Comparison of ENCODE assay signal across 27 mouse cellular contexts in the genomic region with DNA sequence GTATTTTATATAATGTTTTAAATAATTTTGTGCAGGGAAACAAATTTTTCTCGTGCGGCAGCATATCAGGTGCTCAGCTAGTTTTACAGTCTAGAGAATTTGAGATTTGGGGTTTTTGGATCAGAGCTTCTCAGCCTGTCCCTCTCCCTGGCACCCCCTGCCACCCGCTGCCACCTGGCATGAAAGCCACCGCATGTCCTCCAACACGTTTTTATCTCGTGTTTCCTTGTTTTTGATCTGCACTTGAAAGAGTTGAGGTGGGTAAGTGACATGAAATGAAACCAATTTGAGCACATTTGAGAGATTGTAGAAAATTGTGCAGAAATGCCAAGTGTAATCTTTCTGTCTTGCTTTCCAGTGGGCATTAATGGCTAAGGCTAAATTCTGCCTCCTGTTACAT. TPM values are rescaled to one million over a fixed set of nuclear protein-coding genes. Genes with fewer than 3 reads are reported as not detected.
A peak's percentile ranks its signal among the peaks of the same experiment; 100 is the strongest.
DNase-seq lines count a peak whose midpoint lies in the region; ATAC-seq and TF ChIP-seq lines count a peak whose summit lies in the region.
"Had no signal": no experiment of that assay in that cellular context is flagged by ENCODE, and none has a peak within 500 bp of the region (broad histone marks: within the 10 kb centered on the region; RNA-seq: fewer than 3 reads in every experiment).

No protein-coding gene starts in this region.

- H3K27me3 ChIP-seq in midbrain, embryonic 11.5 days (ENCODE audit: control insufficient read depth, insufficient read depth, low read length) = no peaks in the 10 kb centered on the region
- H3K27me3 ChIP-seq in midbrain, embryonic 15.5 days (replicated peaks) = no peaks in the 10 kb centered on the region
- no peaks in the 10 kb centered on the region for H3K27me3 ChIP-seq in hindbrain, postnatal 0 days (ENCODE audit: insufficient read depth, low read length)
- H3K27me3 ChIP-seq: kidney, embryonic 15.5 days; limb, embryonic 15.5 days had no signal

- H3K4me1 ChIP-seq in midbrain, embryonic 11.5 days (ENCODE audit: control insufficient read depth, insufficient read depth, low read length) = no peaks in the 10 kb centered on the region
- no peaks in the 10 kb centered on the region for H3K4me1 ChIP-seq in midbrain, embryonic 15.5 days
- H3K4me1 ChIP-seq in hindbrain, postnatal 0 days (ENCODE audit: insufficient read depth, low read length) = no peaks in the 10 kb centered on the region; the same call in 1 of the 2 replicates

- 83% methylated on average over 6 of the region's 6 CpGs for WGBS in midbrain, embryonic 11.5 days
- 77% methylated on average over 6 of the region's 6 CpGs for WGBS in midbrain, embryonic 15.5 days
- WGBS in hindbrain, postnatal 0 days = 64% methylated on average over 6 of the region's 6 CpGs

- no peaks in the 10 kb centered on the region for H3K36me3 ChIP-seq in midbrain, embryonic 11.5 days (ENCODE audit: control insufficient read depth, insufficient read depth, low read length)
- H3K36me3 ChIP-seq in midbrain, embryonic 15.5 days (replicated peaks) = no peaks in the 10 kb centered on the region
- H3K36me3 ChIP-seq in hindbrain, postnatal 0 days (ENCODE audit: insufficient read depth, low read length) = no peaks in the 10 kb centered on the region
- H3K36me3 ChIP-seq: hindbrain, embryonic 10.5 days; kidney, embryonic 15.5 days; limb, embryonic 15.5 days had no signal

- DNase-seq in midbrain, embryonic 11.5 days (ENCODE audit: low spot score, missing footprints) = peak; percentile 39
- DNase-seq in T-cell, adult 2 months (ENCODE audit: low spot score) = peak; percentile 84
- DNase-seq in thymus, postnatal 0 days (ENCODE audit: low spot score) = peak; percentile 89
- DNase-seq in adrenal gland, postnatal 14 days = no peak
- no peak for DNase-seq in ovary, postnatal 10 days (ENCODE audit: low spot score)
- no peak for DNase-seq in hindbrain, postnatal 0 days (ENCODE audit: low spot score)
- DNase-seq: adrenal gland, adult 8-10 months; cerebellum, adult 8-10 months; forebrain, postnatal 0 days; gastrocnemius, postnatal 14 days; kidney, adult 11 months; kidney, postnatal 4 days; left cerebral cortex, postnatal 4 days; lung, embryonic 14.5 days; lung, postnatal 36 days; midbrain, embryonic 14.5 days had no signal

- H3K9ac ChIP-seq in midbrain, embryonic 11.5 days (ENCODE audit: low read length) = no peak overlapping the region
- no peak overlapping the region for H3K9ac ChIP-seq in midbrain, embryonic 15.5 days
- H3K9ac ChIP-seq in hindbrain, postnatal 0 days (replicated peaks; ENCODE audit: low read length) = no peak overlapping the region
- H3K9ac ChIP-seq: forebrain, postnatal 0 days; kidney, embryonic 15.5 days; limb, embryonic 15.5 days; liver, embryonic 14.5 days; lung, embryonic 14.5 days had no signal

- H3K27ac ChIP-seq in midbrain, embryonic 11.5 days (ENCODE audit: low read depth, low read length) = no peak overlapping the region
- no peak overlapping the region for H3K27ac ChIP-seq in midbrain, embryonic 15.5 days
- H3K27ac ChIP-seq in hindbrain, postnatal 0 days = no peak overlapping the region
- H3K27ac ChIP-seq: hindbrain, embryonic 10.5 days; kidney, embryonic 15.5 days; limb, embryonic 15.5 days; liver, embryonic 14.5 days had no signal

- ATAC-seq in midbrain, embryonic 11.5 days (ENCODE audit: low FRiP score) = no peak
- no peak for ATAC-seq in midbrain, embryonic 15.5 days (replicated peaks)
- ATAC-seq in hindbrain, postnatal 0 days = no peak
- ATAC-seq: activated CD4-positive, CD25-positive, alpha-beta regulatory T cell, adult 4 months; forebrain, postnatal 0 days had no signal

- H3K4me3 ChIP-seq in midbrain, embryonic 11.5 days (ENCODE audit: low read depth, low read length) = no peak overlapping the region
- H3K4me3 ChIP-seq in midbrain, embryonic 15.5 days = no peak overlapping the region
- H3K4me3 ChIP-seq in hindbrain, postnatal 0 days (ENCODE audit: low read length) = no peak overlapping the region
- H3K4me3 ChIP-seq: hindbrain, embryonic 10.5 days; kidney, embryonic 15.5 days; limb, embryonic 15.5 days; megakaryocyte, embryonic 14.5 days had no signal

- no peak overlapping the region for H3K4me2 ChIP-seq in midbrain, embryonic 11.5 days
- no peak overlapping the region for H3K4me2 ChIP-seq in midbrain, embryonic 15.5 days
- H3K4me2 ChIP-seq in hindbrain, postnatal 0 days (ENCODE audit: low read depth, low read length) = no peak overlapping the region
- H3K4me2 ChIP-seq: heart, embryonic 11.5 days; kidney, embryonic 15.5 days; limb, embryonic 15.5 days; lung, embryonic 14.5 days had no signal

- no peak for TF ChIP-seq CTCF in hindbrain, postnatal 0 days (IDR thresholded peaks at IDR 0.05; ENCODE audit: low read depth)

- H3K9me3 ChIP-seq in midbrain, embryonic 11.5 days (ENCODE audit: control insufficient read depth, low read length) = no peaks in the 10 kb centered on the region
- H3K9me3 ChIP-seq in midbrain, embryonic 15.5 days = no peaks in the 10 kb centered on the region
- H3K9me3 ChIP-seq in hindbrain, postnatal 0 days (ENCODE audit: low read length) = no peaks in the 10 kb centered on the region
- H3K9me3 ChIP-seq: hindbrain, embryonic 10.5 days; kidney, embryonic 15.5 days; limb, embryonic 15.5 days; megakaryocyte, embryonic 14.5 days had no signal

RNA-seq across cellular contexts. Expression of a gene that starts 11.6 kb away (rescaled TPM):
- 0.06 TPM in 1 of 2 replicates, not detected in the other for polyA plus RNA-seq in midbrain, embryonic 11.5 days (2014; fragmentation: Nextera tagmentation; extraction: Ambion mirVana)
- 0.34 and 0.58 TPM in 2 replicates for polyA plus RNA-seq in midbrain, embryonic 15.5 days (2015; fragmentation: Nextera tagmentation; extraction: Ambion mirVana)
- not detected in 2 replicates for polyA plus RNA-seq in thymus, postnatal 0 days (2015; fragmentation: Nextera tagmentation; extraction: Ambion mirVana)
- total RNA-seq in adrenal gland, postnatal 14 days (2021) = not detected in 2 replicates
- 0.52 and 1.2 TPM in 2 replicates for total RNA-seq in hindbrain, postnatal 0 days (2014; rRNA removed)
- 0.52 and 0.58 TPM in 2 replicates for polyA plus RNA-seq in hindbrain, postnatal 0 days (2015; fragmentation: Nextera tagmentation; extraction: Ambion mirVana)
- total RNA-seq: adrenal gland, adult 8-10 months; gastrocnemius, postnatal 14 days; MEL had no signal
- polyA plus RNA-seq: activated CD4-positive, CD25-positive, alpha-beta regulatory T cell, adult 4 months; forebrain, embryonic 11.5 days; heart, postnatal 0 days; limb, embryonic 15.5 days; liver, embryonic 14.5 days; lung, embryonic 14.5 days had no signal

Comparison
In these comparisons a context has a peak if more than half of its experiments do, and no peak if none do; other contexts are left out.
1. DNase-seq: peak in midbrain, embryonic 11.5 days (single experiment), T-cell, adult 2 months (single experiment) and thymus, postnatal 0 days (single experiment); none in adrenal gland, postnatal 14 days (single experiment), ovary, postnatal 10 days (single experiment) and hindbrain, postnatal 0 days (single experiment).